8 mouse cellular contexts compared by ENCODE assay signal in genomic region chr15:79075658-79076365, GRCm38 (mm10). TPM values are rescaled to one million over a fixed set of nuclear protein-coding genes. Genes with fewer than 3 reads are reported as not detected.
DNase-seq lines count a peak whose midpoint lies in the region; ATAC-seq and TF ChIP-seq lines count a peak whose summit lies in the region.

No protein-coding gene starts in this region.

- peak overlapping the region; percentile 97 for H3K4me3 ChIP-seq in kidney, embryonic 16.5 days (ENCODE audit: low read length)
- H3K4me3 ChIP-seq in bone marrow macrophage, adult 2 months (ENCODE audit: insufficient read depth, low read length): peak overlapping the region; percentile 86
- peak overlapping the region; percentile 97 for H3K4me3 ChIP-seq in hindbrain, embryonic 13.5 days
- H3K4me3 ChIP-seq in midbrain, embryonic 14.5 days (replicated peaks; ENCODE audit: low read depth, low read length): peak overlapping the region; percentile 59

- H3K4me2 ChIP-seq in kidney, embryonic 16.5 days (replicated peaks; ENCODE audit: low read depth, low read length): peak overlapping the region; percentile 90
- peak overlapping the region; percentile 89 for H3K4me2 ChIP-seq in hindbrain, embryonic 13.5 days
- peak overlapping the region; percentile 70 for H3K4me2 ChIP-seq in midbrain, embryonic 14.5 days (ENCODE audit: low read length)

- WGBS in kidney, embryonic 16.5 days: 35% methylated on average over 15 of the region's 15 CpGs
- WGBS in hindbrain, embryonic 13.5 days: 39% methylated on average over 15 of the region's 15 CpGs
- 40% methylated on average over 15 of the region's 15 CpGs for WGBS in midbrain, embryonic 14.5 days

- H3K27ac ChIP-seq in kidney, embryonic 16.5 days (ENCODE audit: low read length): 0 out of 2 replicates have a peak overlapping the region, but pooled peaks have one; percentile 92
- H3K27ac ChIP-seq in bone marrow macrophage, adult 2 months (ENCODE audit: insufficient read depth, low read depth, low read length): no peak overlapping the region; the same call in 1 of the 2 replicates
- peak overlapping the region; percentile 82 for H3K27ac ChIP-seq in hindbrain, embryonic 13.5 days
- no peak overlapping the region; the same call in 1 of the 2 replicates for H3K27ac ChIP-seq in midbrain, embryonic 14.5 days (replicated peaks; ENCODE audit: low read depth, low read length)

- TF ChIP-seq POLR2A in bone marrow macrophage, adult 2 months (IDR thresholded peaks at IDR 0.05; ENCODE audit: borderline replicate concordance, low read depth, low read length): no peak

- peaks cover 42% of the 10 kb centered on the region for H3K36me3 ChIP-seq in kidney, embryonic 16.5 days (ENCODE audit: insufficient read depth, low read length)
- H3K36me3 ChIP-seq in hindbrain, embryonic 13.5 days: peaks cover 42% of the 10 kb centered on the region
- H3K36me3 ChIP-seq in midbrain, embryonic 14.5 days (ENCODE audit: control insufficient read depth, insufficient read depth, low read length): peaks cover 43% of the 10 kb centered on the region

- H3K27me3 ChIP-seq in kidney, embryonic 16.5 days (ENCODE audit: insufficient read depth, low read length): no peaks in the 10 kb centered on the region
- no peaks in the 10 kb centered on the region for H3K27me3 ChIP-seq in hindbrain, embryonic 13.5 days
- H3K27me3 ChIP-seq in midbrain, embryonic 14.5 days (ENCODE audit: control insufficient read depth, insufficient read depth, low read length): no peaks in the 10 kb centered on the region

- ATAC-seq in kidney, embryonic 16.5 days (ENCODE audit: low FRiP score, low TSS enrichment): no peak; the same call in 1 of the 2 replicates
- ATAC-seq in hindbrain, embryonic 13.5 days (ENCODE audit: low FRiP score): no peak
- ATAC-seq in midbrain, embryonic 14.5 days (ENCODE audit: low FRiP score, low TSS enrichment): no peak

- peak overlapping the region; percentile 87 for H3K9ac ChIP-seq in kidney, embryonic 16.5 days (replicated peaks; ENCODE audit: low read length)
- peak overlapping the region; percentile 87 for H3K9ac ChIP-seq in hindbrain, embryonic 13.5 days
- H3K9ac ChIP-seq in midbrain, embryonic 14.5 days (replicated peaks; ENCODE audit: low read length): peak overlapping the region; percentile 64

- H3K4me1 ChIP-seq in kidney, embryonic 16.5 days (ENCODE audit: insufficient read depth, low read length): peaks cover 15% of the 10 kb centered on the region
- H3K4me1 ChIP-seq in bone marrow macrophage, adult 2 months (ENCODE audit: control insufficient read depth, insufficient read depth, low read length): peaks cover 11% of the 10 kb centered on the region
- peaks cover 28% of the 10 kb centered on the region for H3K4me1 ChIP-seq in hindbrain, embryonic 13.5 days (replicated peaks)
- H3K4me1 ChIP-seq in midbrain, embryonic 14.5 days (ENCODE audit: control insufficient read depth, insufficient read depth, low read length): peaks cover 12% of the 10 kb centered on the region

- no peaks in the 10 kb centered on the region for H3K9me3 ChIP-seq in kidney, embryonic 16.5 days (ENCODE audit: low read length)
- H3K9me3 ChIP-seq in hindbrain, embryonic 13.5 days: no peaks in the 10 kb centered on the region
- no peaks in the 10 kb centered on the region for H3K9me3 ChIP-seq in midbrain, embryonic 14.5 days (ENCODE audit: control insufficient read depth, low read length)

- DNase-seq in kidney, adult 18-20 months: no peak
- DNase-seq in midbrain, embryonic 14.5 days: no peak
- no peak for DNase-seq in MN1 (ENCODE audit: low spot score)
- no peak for DNase-seq in ovary, postnatal 14 days (ENCODE audit: low spot score)
- no peak for DNase-seq in cerebellum, postnatal 36 days

- TF ChIP-seq CTCF in bone marrow macrophage, adult 2 months (IDR thresholded peaks at IDR 0.05; ENCODE audit: low read depth, low read length): no peak

RNA-seq across cellular contexts. Expression of gene Eif3l, which starts 0.8 kb away (rescaled TPM):
- polyA plus RNA-seq in kidney, embryonic 16.5 days (2015; fragmentation: Nextera tagmentation; extraction: Ambion mirVana): 254 and 260 TPM in 2 replicates
- 99.4 and 114 TPM in 2 replicates for polyA plus RNA-seq in bone marrow macrophage, adult 2 months (2012; ENCODE audit: insufficient read depth, insufficient read length, missing spikeins)
- 179 and 185 TPM in 2 replicates for polyA plus RNA-seq in hindbrain, embryonic 13.5 days (2015; fragmentation: Nextera tagmentation; extraction: Ambion mirVana)
- polyA plus RNA-seq in midbrain, embryonic 14.5 days (2014; fragmentation: Nextera tagmentation; extraction: Ambion mirVana): 141 and 182 TPM in 2 replicates

RNA-seq across cellular contexts. Expression of gene Ankrd54, which starts 13.1 kb away (rescaled TPM):
- 51.7 and 52.5 TPM in 2 replicates for polyA plus RNA-seq in kidney, embryonic 16.5 days (2015; fragmentation: Nextera tagmentation; extraction: Ambion mirVana)
- polyA plus RNA-seq in bone marrow macrophage, adult 2 months (2012; ENCODE audit: insufficient read depth, insufficient read length, missing spikeins): 14.0 TPM in 2 replicates
- polyA plus RNA-seq in hindbrain, embryonic 13.5 days (2015; fragmentation: Nextera tagmentation; extraction: Ambion mirVana): 50.4 and 51.5 TPM in 2 replicates
- 50.2 and 52.6 TPM in 2 replicates for polyA plus RNA-seq in midbrain, embryonic 14.5 days (2014; fragmentation: Nextera tagmentation; extraction: Ambion mirVana)

RNA-seq across cellular contexts. Expression of gene Micall1, which starts 32.9 kb away (rescaled TPM):
- 8.5 and 8.9 TPM in 2 replicates for polyA plus RNA-seq in kidney, embryonic 16.5 days (2015; fragmentation: Nextera tagmentation; extraction: Ambion mirVana)
- polyA plus RNA-seq in bone marrow macrophage, adult 2 months (2012; ENCODE audit: insufficient read depth, insufficient read length, missing spikeins): 16.2 and 16.3 TPM in 2 replicates
- polyA plus RNA-seq in hindbrain, embryonic 13.5 days (2015; fragmentation: Nextera tagmentation; extraction: Ambion mirVana): 8.7 and 10.3 TPM in 2 replicates
- polyA plus RNA-seq in midbrain, embryonic 14.5 days (2014; fragmentation: Nextera tagmentation; extraction: Ambion mirVana): 11.8 and 11.9 TPM in 2 replicates

RNA-seq across cellular contexts. Expression of gene Galr3, which starts 34.1 kb away (rescaled TPM):
- not detected in 2 replicates for polyA plus RNA-seq in kidney, embryonic 16.5 days (2015; fragmentation: Nextera tagmentation; extraction: Ambion mirVana)
- not detected in 2 replicates for polyA plus RNA-seq in bone marrow macrophage, adult 2 months (2012; ENCODE audit: insufficient read depth, insufficient read length, missing spikeins)
- polyA plus RNA-seq in hindbrain, embryonic 13.5 days (2015; fragmentation: Nextera tagmentation; extraction: Ambion mirVana): 0.17 TPM in 1 of 2 replicates, not detected in the other
- not detected in 2 replicates for polyA plus RNA-seq in midbrain, embryonic 14.5 days (2014; fragmentation: Nextera tagmentation; extraction: Ambion mirVana)

RNA-seq across cellular contexts. Expression of gene H1f0, which starts 47.6 kb away (rescaled TPM):
- polyA plus RNA-seq in kidney, embryonic 16.5 days (2015; fragmentation: Nextera tagmentation; extraction: Ambion mirVana): 521 and 528 TPM in 2 replicates
- 87.7 and 88.8 TPM in 2 replicates for polyA plus RNA-seq in bone marrow macrophage, adult 2 months (2012; ENCODE audit: insufficient read depth, insufficient read length, missing spikeins)
- polyA plus RNA-seq in hindbrain, embryonic 13.5 days (2015; fragmentation: Nextera tagmentation; extraction: Ambion mirVana): 259 and 266 TPM in 2 replicates
- 94.4 and 154 TPM in 2 replicates for polyA plus RNA-seq in midbrain, embryonic 14.5 days (2014; fragmentation: Nextera tagmentation; extraction: Ambion mirVana)

Comparison
In these comparisons a context has a peak if more than half of its experiments do, and no peak if none do; other contexts are left out.
1. H3K27ac ChIP-seq: peak in kidney, embryonic 16.5 days (single experiment) and hindbrain, embryonic 13.5 days (single experiment); none in bone marrow macrophage, adult 2 months (single experiment) and midbrain, embryonic 14.5 days (single experiment).
2. Peak in every context shown above with its lines, with median percentiles within 50 percentile points of each other: H3K4me2 ChIP-seq, H3K4me3 ChIP-seq and H3K9ac ChIP-seq.